Mouse (Mus musculus): Measurements from ENCODE around the gene S100a2. TPM values are rescaled to one million over a fixed set of nuclear protein-coding genes. Genes with fewer than 3 reads are reported as not detected.

S100a2 gene
- polyA plus RNA-seq, 1 experiment: not detected

DNA sequence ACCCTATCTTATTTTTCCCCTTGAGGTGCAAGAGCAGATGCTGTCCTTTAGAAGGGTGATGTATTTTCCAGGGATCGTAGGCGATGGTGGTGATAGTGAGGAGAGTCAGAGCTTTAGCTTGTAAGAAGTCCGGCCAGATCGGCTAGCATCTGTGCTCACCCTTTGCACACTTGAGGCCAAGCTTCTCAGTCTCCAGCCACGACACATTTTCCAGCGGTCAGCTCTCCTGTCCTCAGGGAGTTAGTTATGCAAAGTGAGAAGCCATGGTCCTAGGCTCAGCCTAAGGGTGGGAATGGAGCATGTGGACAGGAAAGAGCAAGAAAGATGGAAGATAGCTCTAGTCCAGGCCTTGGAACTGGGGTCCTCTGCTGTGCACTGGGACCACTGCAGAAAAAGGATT is 6.8 kb downstream of the S100a2 start:
- no peak for DNase-seq (ENCODE audit: low read depth)

- DNase-seq (ENCODE audit: low read depth): no peak
Measured at GRCm38 (mm10) chr3:90597736-90598135, 7.7 kb downstream of the S100a2 start.

DNA sequence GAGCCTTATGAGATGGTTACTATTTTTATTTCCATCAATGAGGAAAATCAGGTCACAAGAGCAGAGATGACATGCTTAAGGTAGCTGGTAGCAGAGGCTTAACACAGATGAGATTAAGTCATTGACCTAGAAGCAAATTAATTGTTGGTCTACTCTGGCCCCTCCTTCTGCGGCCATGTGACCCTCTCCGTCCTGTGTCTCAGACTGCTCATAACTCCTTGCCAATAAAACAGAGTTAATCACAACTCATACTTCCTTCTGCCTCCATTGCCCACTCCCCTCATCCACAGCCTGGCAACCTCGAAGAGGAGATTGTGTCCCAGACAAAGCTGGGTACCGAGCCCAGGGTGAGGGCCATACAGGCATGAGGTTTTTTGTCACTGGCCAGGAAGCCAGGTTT is 8.2 kb downstream of the S100a2 start:
- DNase-seq (ENCODE audit: low read depth): no peak

- no peak for DNase-seq (ENCODE audit: low read depth)
Measured at GRCm38 (mm10) chr3:90599401-90599800, 9.4 kb downstream of the S100a2 start.

DNA sequence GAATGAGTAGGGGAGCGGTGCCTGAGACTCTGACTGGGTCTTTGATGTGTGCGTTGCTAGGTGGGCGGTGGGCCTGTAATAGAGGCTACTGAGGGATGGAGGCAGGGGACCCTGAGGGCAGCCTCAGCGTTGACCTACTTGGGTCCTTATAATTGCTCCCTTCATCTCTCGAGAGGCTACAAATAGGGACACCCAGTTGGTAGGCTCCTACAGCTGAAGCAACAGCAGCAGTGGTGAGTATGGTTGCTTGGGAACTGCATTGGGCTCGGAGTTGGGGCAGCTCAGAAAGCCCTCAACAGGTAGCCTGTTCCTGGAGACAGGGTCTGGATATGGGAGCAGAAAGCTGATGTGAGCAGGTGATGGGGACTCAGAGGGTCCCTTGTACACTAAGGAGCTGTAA is 10.0 kb downstream of the S100a2 start:
- DNase-seq (ENCODE audit: low read depth): no peak

DNA sequence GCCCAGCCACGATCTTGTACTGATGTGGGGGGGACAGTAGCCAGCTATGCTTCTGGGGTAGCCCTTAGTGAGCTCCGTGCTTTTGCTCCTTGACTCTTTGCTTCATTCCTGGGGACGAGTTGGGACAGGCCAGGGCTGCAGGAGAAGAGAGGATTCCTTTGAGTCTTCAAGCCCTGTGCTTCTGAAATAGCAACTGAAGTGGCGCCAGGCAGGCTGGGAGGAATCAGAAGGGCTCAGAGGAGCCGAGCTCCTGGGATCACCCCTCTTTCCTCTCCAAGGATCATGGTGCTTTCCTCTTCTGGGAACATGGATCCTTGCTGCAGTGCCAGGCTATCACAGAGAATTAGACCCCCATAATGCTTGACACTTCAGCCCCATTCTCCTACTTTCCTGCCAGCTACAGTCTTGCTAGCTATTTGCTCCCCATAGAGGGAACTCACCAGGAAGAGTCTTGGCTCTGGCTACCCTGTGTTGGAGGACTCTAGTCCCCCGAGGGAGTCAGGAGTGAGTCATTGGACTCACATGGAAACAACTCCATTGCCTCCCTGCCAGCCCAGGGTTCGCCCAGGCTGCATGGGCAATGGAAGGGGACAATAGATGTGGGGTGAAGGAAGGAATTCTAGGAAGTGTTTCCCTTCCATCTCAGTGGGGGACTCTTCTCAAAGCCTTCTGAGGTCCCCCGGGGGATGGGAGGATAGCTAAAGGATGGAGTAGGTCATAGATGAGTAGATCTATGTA is 10.6 kb downstream of the S100a2 start:
- DNase-seq (ENCODE audit: low read depth): no peak

GRCm38 (mm10) chr3:90601486-90602110 is 11.6 kb downstream of the S100a2 start, which contains the start of gene Gm42674:
TSS of gene Gm42674 (plus strand) at chr3:90601904.
- DNase-seq (ENCODE audit: low read depth): no peak

DNA sequence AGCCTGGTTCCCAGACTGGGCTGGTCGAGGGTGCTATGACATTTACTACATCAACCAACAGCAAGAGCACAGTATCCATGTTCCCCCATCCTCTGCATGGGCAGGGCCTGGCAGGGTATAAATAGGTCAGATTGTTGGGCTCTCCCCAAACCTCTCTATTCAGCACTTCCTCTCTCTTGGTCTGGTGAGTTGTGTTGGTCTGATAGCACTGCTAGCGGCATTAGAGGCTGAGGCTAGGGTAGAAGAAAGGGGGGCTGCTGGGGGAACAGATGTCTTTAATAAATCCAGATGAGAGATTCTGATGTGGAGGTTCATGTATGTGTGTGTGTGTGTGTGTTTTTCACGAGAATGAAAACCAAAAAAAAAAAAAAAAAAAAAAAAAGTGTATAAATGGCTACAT is 13.6 kb downstream of the S100a2 start, which contains the start of gene S100a4:
S100a4 (plus strand) TSS at position 149 of the 400 bp plus-strand sequence.
- DNase-seq (ENCODE audit: low read depth): no peak

DNA sequence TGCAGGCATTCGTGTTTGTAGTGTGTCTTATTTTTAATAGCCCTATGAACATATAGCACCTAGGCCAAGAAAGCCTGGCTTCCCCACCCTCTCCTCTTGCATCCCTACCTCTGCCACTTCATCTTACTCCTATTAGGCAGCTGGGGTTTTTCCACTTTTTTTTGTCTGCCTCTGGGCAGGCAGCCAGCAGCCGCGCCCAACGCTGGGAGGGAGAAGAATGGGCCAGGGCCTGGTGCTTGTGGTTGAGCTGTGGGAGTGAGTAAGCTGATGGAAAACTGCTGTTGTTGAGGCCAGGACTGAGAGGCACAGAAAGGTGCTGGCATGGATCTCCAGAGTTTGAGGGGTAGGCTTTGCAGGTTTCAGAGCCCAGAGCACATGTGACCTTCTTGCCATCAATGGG is 14.4 kb downstream of the S100a2 start:
- no peak for DNase-seq (ENCODE audit: low read depth)

DNA sequence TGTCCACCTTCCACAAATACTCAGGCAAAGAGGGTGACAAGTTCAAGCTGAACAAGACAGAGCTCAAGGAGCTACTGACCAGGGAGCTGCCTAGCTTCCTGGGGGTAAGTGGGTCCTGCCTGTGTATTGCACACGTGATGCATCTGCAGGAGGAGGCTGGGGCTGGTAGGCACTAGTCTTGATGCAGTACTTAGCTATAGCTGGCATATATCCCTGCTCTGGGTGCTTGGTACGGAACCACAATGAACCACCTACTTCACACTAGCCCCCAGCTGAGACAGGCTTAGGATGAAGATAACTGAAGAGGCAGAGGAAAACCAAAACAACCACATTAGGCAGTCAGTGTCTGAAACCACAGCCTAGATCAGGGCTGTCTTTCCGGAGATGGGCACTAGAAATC is 15.0 kb downstream of the S100a2 start:
- no peak for DNase-seq (ENCODE audit: low read depth)

GRCm38 (mm10) chr3:90605736-90606135 is 15.7 kb downstream of the S100a2 start:
- no peak for DNase-seq (ENCODE audit: low read depth)

DNA sequence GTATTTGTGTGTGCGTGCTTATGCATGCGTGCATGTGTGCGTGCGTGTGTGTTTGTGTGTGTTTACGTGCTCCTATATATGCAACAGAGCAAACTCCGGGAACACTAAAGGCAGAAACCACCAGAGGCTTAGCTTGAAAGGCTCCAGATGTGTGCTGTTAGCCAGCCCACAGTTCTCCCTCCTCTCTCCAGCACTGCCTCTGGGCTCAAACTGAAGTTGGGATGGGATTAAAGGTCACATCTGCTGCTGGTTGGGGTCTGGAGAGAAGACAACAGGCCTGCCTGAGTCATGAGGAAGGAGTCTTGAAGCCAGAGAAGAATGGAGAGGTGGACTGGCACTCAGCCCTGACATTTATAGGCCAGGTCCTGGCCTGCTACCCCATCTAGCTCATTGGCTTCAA is 16.1 kb downstream of the S100a2 start:
- DNase-seq (ENCODE audit: low read depth): no peak

DNA sequence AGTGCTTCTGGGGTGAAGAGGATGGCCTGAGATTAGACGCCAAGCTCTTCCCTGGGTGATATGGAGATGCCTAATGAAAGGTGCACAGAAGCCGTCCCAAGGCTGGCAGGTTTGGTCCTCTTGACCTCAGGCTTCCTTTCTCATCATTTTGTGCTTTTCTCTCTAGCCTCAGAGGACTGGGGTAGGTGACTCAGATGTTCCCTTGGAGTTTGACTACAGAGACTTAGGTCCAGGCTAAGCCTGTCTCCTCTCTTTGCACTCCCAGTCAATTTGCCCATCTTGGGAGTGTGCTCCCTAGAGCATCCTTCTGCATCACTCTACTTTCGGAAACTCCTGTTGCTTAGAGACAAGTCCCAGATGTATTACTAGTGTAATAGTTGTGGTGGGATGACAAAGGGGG is 17.3 kb downstream of the S100a2 start:
- no peak for DNase-seq (ENCODE audit: low read depth)

- no peak for DNase-seq (ENCODE audit: low read depth)
Measured at GRCm38 (mm10) chr3:90608223-90608622, 18.2 kb downstream of the S100a2 start, which contains the start of gene S100a5. TSS of gene S100a5 (plus strand) at chr3:90608523.

GRCm38 (mm10) chr3:90609102-90609501 is 19.1 kb downstream of the S100a2 start:
- no peak for DNase-seq (ENCODE audit: low read depth)

DNA sequence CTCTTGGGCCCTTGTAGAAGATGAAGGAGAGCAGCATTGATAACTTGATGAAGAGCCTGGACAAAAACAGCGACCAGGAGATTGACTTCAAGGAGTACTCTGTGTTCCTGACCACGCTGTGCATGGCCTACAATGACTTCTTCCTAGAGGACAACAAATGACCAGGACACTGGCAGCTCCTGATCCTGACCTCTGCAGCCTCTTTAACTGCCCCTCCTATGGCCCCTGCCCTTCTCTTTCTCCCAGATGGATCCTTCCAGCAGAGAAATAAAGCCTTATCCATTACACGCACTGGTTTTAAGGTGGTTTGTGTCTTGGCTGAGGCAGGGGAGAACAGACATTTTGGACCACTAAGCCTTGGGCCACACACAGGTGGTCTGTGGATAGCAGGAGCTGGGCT is 21.4 kb downstream of the S100a2 start:
- DNase-seq (ENCODE audit: low read depth): no peak

- DNase-seq (ENCODE audit: low read depth): no peak
Measured at GRCm38 (mm10) chr3:90612061-90612460, 22.0 kb downstream of the S100a2 start.

DNA sequence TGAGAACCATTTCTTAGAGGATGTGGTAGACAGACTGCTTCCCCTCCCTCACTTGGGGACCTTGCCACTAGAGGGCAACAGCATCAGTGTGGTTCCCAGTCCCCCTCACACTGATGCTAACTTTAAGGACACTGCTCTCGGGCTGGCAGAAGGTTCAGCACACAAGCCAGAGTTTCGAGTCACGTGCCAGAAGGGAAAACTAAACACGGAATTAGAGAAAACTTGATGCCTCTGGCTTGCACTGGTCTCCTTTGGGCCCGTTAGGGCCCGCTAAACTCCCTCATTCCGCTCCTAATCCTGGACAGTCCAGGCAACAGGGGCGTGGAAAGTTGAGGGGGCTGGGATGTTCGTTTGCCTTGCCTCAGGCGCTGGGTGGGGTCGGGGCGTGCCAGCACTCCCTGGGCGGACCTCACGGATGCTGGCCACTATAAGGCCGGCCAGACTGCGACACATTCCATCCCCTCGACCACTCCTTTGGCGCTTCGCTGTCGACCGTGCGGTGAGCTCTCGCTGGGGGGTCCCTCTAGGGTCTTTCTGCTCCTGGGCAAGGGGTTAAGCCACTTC is 22.8 kb downstream of the S100a2 start, which contains the start of gene S100a6:
S100a6 (plus strand) TSS at position 155 of the 564 bp plus-strand sequence.
- DNase-seq (ENCODE audit: low read depth): no peak

DNA sequence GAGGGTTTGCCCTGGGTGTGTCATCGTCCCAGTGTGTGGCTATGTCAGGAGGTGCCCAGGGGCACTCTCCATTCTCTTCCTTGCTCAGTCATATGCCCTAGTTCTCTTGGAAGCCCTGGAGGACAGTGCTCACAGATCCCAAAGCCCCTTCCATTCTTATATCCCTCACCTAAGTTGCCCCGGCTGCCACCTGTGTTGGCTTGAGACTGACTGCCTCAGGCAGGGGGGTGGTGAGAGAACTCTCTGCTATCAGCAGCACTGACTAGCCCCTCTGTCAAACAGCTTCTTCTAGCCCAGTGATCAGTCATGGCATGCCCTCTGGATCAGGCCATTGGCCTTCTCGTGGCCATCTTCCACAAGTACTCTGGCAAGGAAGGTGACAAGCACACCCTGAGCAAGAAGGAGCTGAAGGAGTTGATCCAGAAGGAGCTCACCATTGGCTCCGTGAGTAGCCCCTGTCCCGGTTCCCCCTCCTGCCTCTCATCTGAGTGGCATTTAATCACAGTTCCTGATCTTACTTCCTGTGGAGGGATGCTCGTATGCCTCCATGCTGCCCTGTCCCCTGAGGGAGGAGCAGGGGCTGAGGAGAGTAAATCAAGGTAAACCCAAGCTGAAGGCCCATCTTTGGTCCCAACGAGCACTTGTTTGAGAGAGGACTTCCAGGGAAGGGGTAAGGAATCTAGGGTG is 23.6 kb downstream of the S100a2 start:
- no peak for DNase-seq (ENCODE audit: low read depth)

GRCm38 (mm10) chr3:90614148-90614530 is 24.1 kb downstream of the S100a2 start:
- no peak for DNase-seq (ENCODE audit: low read depth)

DNA sequence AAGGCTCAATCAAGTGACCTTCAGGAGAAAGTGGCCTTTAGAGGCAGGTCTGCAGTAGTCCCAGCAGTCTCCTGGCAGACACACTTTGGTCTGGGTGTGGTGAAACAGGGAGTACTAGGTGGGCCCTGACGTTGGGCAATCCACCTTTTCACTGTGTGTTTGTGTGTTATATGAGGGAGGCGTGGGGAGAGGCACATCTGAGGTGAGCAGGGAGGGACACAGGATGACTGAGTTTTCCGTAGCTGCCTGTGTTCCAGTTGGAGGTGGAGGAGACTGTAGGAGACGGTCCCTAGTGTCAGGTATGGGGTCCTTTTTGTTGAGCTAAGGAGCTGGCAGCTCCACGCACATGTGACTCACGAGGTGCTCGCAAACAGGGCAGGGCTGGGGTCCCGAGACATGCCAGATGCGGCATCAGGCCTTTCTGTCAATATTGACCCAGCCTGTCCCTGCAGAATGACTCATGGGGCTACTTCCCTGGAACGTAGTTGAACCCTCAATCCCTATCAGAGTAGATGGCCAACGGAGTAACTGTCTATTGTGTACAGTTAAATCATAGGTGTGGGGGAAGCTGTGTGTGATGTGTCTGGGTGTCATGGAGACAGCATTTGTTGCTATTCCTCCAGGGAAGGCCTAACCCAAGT is 24.7 kb downstream of the S100a2 start:
- DNase-seq (ENCODE audit: low read depth): no peak

DNA sequence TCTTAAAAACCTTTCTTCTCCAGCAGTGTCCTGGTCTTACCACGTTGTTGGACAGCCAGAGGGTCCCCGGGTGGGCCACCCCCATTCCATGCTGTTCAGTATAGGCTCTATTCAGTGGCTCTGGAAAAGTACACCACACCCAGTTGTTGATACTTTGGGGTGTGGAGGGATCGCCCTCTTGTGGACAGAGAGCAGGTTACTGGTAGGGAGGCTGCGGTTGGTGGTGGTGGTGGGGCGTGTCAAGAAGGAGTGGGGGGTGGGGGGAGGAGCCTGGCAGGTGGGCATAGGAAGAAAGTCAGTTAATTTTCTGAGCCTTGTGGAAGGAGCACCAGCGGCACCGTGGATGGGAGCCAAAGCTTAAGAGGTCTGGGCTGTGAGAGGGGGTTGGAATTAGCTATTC is 25.4 kb downstream of the S100a2 start:
- DNase-seq (ENCODE audit: low read depth): no peak

All from gonadal fat pad, adult 2 months (tissue).